Mouse (Mus musculus) liver, embryonic 11.5 days (tissue): ENCODE measurements around the gene Trem2. TPM values are rescaled to one million over a fixed set of nuclear protein-coding genes. Genes with fewer than 3 reads are reported as not detected.

Experiments
- ATAC-seq: fragments of 200-750 bp; cut with Nextera tagmentation; replicated peaks from 2 replicates; pipeline ENCODE4 v1.8.0; 2017; ENCODE audit warnings: moderate number of reproducible peaks, mild to moderate bottlenecking, moderate TSS enrichment, moderate library complexity; ENCODE audit not compliant: low FRiP score
- DNase-seq: peaks from one replicate; pipeline ENCODE4 v3.0.0-alpha.2; 2017; ENCODE audit warnings: low spot score
- H3K27ac ChIP-seq: fragments of 300-500 bp; sonication (generic); 2 replicates; pipeline ENCODE4 v1.5.1; 2014; ENCODE audit warnings: mild to moderate bottlenecking, low read depth, low read length, control low read depth
- H3K27me3 ChIP-seq: fragments of 300-500 bp; sonication (generic); replicated peaks from 2 replicates; pipeline ENCODE4 v1.6.1; 2014; ENCODE audit warnings: low read length, mixed read lengths; ENCODE audit not compliant: control insufficient read depth, insufficient read depth
- H3K36me3 ChIP-seq: fragments of 300-500 bp; sonication (generic); 2 replicates; pipeline ENCODE4 v1.6.1; 2014; ENCODE audit warnings: mild to moderate bottlenecking, low read length, moderate library complexity, mixed read lengths; ENCODE audit not compliant: control insufficient read depth, insufficient read depth
- H3K4me1 ChIP-seq: fragments of 300-500 bp; sonication (generic); replicated peaks from 2 replicates; pipeline ENCODE4 v1.6.1; 2014; ENCODE audit warnings: low read length, mixed read lengths; ENCODE audit not compliant: control insufficient read depth, insufficient read depth
- H3K4me2 ChIP-seq: fragments of 300-500 bp; sonication (generic); 2 replicates; pipeline ENCODE4 v1.6.1; 2014; ENCODE audit warnings: mild to moderate bottlenecking, control low read depth, moderate library complexity
- H3K4me3 ChIP-seq: fragments of 300-500 bp; sonication (generic); 2 replicates; pipeline ENCODE4 v1.5.1; 2014; ENCODE audit warnings: low read depth, low read length, control low read depth
- H3K9ac ChIP-seq: fragments of 300-500 bp; sonication (generic); 2 replicates; pipeline ENCODE4 v1.6.1; 2014; ENCODE audit warnings: low read depth, low read length, control low read depth
- H3K9me3 ChIP-seq: fragments of 300-500 bp; sonication (generic); 2 replicates; pipeline ENCODE4 v1.6.1; 2016; ENCODE audit warnings: low read length, inconsistent platforms, mixed read lengths; ENCODE audit not compliant: control insufficient read depth
- WGBS: fragments of 180-500 bp; shearing (Covaris S2); extraction: QIAGEN DNeasy Blood & Tissue Kit; methylation state at CpG from one replicate; pipeline ENCODE4 v1.1.7; 2014; 5-methylcytosine and 5-hydroxymethylcytosine counted together
- polyA plus RNA-seq: library from polyadenylated mRNA; unstranded; fragments of >200 nt; fragmentation: Nextera tagmentation; extraction: Ambion mirVana; gene quantifications from 2 replicates; pipeline ENCODE4 v1.2.1, GENCODE M21; 2014

Trem2 gene
- polyA plus RNA-seq, 1 experiment from 2014 or later = 4.7 TPM

GRCm38 (mm10) chr17:48355822-48356221 is 9.6 kb downstream of the Trem2 start:
- Histone ChIP-seq H3K4me1 (peaks cover 7% of the 10 kb centered on the region), H3K36me3 (no peaks in the 10 kb centered on the region), H3K27me3 (no peaks in the 10 kb centered on the region), H3K9me3 (no peaks in the 10 kb centered on the region), H3K9ac (no peak overlapping the region), H3K4me2 (no peak overlapping the region), H3K27ac (no peak overlapping the region), H3K4me3 (no peak overlapping the region)
- DNase-seq (no peak), ATAC-seq (no peak)
- 86% methylated on average over 3 of the region's 3 CpGs for WGBS

GRCm38 (mm10) chr17:48357892-48358291 is 11.7 kb downstream of the Trem2 start:
- H3K27me3 ChIP-seq = no peaks in the 10 kb centered on the region
- no peak overlapping the region for H3K9ac ChIP-seq
- H3K27ac ChIP-seq = no peak overlapping the region
- WGBS = 40% methylated on average over 2 of the region's 2 CpGs
- peaks cover 15% of the 10 kb centered on the region for H3K4me1 ChIP-seq
- DNase-seq = no peak
- no peak overlapping the region for H3K4me2 ChIP-seq
- no peak for ATAC-seq
- no peaks in the 10 kb centered on the region for H3K9me3 ChIP-seq
- no peaks in the 10 kb centered on the region for H3K36me3 ChIP-seq
- H3K4me3 ChIP-seq = no peak overlapping the region

DNA sequence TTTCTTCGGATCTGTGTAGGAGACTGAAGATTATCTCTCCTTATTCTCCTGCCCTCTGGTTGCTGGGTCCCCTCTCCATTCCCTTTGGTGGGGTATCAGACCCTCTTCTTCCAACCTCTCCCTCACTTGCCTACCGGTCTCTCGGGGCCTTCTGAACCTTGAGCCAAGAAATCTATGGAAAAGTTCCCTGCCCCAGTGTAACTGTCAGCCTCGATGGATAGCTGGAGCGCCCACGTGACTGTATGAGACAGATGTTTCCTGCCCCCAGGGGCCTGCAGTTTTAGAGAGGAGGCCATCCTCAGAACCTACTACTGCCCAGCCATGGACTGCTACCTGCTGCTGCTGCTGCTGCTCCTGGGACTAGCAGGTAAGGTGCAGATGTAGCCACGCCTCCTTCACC is 13.4 kb downstream of the Trem2 start, which contains the start of gene Treml1:
TSS of gene Treml1 (plus strand) at position 301 of the 400 bp plus-strand sequence.
- Histone ChIP-seq H3K4me2 (peak within 1 kb of the TSS; percentile 54), H3K9me3 (no peaks in the 10 kb centered on the region), H3K4me1 (peaks cover 32% of the 10 kb centered on the region), H3K9ac (peak within 1 kb of the TSS; percentile 2; the same call in 1 of the 2 replicates), H3K27me3 (no peaks in the 10 kb centered on the region), H3K4me3 (peak within 1 kb of the TSS; percentile 26; the same call in 1 of the 2 replicates), H3K27ac (peak within 1 kb of the TSS; percentile 34; the same call in 1 of the 2 replicates), H3K36me3 (no peaks in the 10 kb centered on the region)
- 42% methylated on average over 7 of the region's 7 CpGs for WGBS
- DNase-seq = no peak
- no peak; the same call in 1 of the 2 replicates for ATAC-seq

DNA sequence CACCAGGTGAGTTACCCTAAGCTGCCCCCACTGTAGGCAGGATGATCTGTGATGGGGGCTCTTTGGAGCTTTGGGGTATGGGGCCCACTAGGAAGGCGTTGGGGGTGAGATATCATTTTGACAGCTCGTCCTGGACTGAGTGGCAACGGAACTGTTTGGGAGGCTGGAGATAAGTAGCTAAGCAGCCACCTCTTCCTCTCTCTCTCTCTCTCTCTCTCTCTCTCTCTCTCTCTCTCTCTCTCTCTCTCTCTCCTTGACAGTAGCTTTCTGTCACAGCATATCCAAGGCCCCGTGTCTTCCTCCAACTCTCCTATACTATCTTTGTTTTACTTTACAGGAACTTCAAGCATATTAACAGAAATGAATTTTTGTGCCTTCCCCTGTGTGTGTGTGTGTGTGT is 14.3 kb downstream of the Trem2 start:
- Histone ChIP-seq H3K4me1 (peaks cover 35% of the 10 kb centered on the region), H3K27ac (peak overlapping the region; percentile 34; the same call in 1 of the 2 replicates), H3K36me3 (no peaks in the 10 kb centered on the region), H3K9me3 (no peaks in the 10 kb centered on the region), H3K4me3 (peak overlapping the region; percentile 26; the same call in 1 of the 2 replicates), H3K4me2 (peak overlapping the region; percentile 54), H3K27me3 (no peaks in the 10 kb centered on the region), H3K9ac (peak overlapping the region; percentile 2; the same call in 1 of the 2 replicates)
- no peak for DNase-seq
- peak; percentile 76 for ATAC-seq
- WGBS = 26% methylated on average over 4 of the region's 4 CpGs

GRCm38 (mm10) chr17:48362346-48362745 is 16.1 kb downstream of the Trem2 start:
- no peaks in the 10 kb centered on the region for H3K27me3 ChIP-seq
- H3K9ac ChIP-seq = no peak overlapping the region
- ATAC-seq (no peak), DNase-seq (no peak)
- H3K4me1 ChIP-seq = peaks cover 35% of the 10 kb centered on the region
- H3K4me3 ChIP-seq = no peak overlapping the region
- no peak overlapping the region for H3K27ac ChIP-seq
- H3K4me2 ChIP-seq = no peak overlapping the region
- no peaks in the 10 kb centered on the region for H3K9me3 ChIP-seq
- WGBS = 56% methylated on average over 3 of the region's 3 CpGs
- H3K36me3 ChIP-seq = no peaks in the 10 kb centered on the region

- H3K9me3 ChIP-seq = no peaks in the 10 kb centered on the region
- H3K4me1 ChIP-seq = peaks cover 35% of the 10 kb centered on the region
- H3K27ac ChIP-seq = no peak overlapping the region
- no peak for ATAC-seq
- 88% methylated on average over 8 of the region's 8 CpGs for WGBS
- peak overlapping the region; percentile 24; the same call in 1 of the 2 replicates for H3K4me2 ChIP-seq
- H3K4me3 ChIP-seq = no peak overlapping the region
- no peaks in the 10 kb centered on the region for H3K36me3 ChIP-seq
- DNase-seq = no peak
- no peaks in the 10 kb centered on the region for H3K27me3 ChIP-seq
- no peak overlapping the region; the same call in 1 of the 2 replicates for H3K9ac ChIP-seq
These were observed 16.8 kb downstream of the Trem2 start for GRCm38 (mm10) chr17:48362966-48363365.

DNA sequence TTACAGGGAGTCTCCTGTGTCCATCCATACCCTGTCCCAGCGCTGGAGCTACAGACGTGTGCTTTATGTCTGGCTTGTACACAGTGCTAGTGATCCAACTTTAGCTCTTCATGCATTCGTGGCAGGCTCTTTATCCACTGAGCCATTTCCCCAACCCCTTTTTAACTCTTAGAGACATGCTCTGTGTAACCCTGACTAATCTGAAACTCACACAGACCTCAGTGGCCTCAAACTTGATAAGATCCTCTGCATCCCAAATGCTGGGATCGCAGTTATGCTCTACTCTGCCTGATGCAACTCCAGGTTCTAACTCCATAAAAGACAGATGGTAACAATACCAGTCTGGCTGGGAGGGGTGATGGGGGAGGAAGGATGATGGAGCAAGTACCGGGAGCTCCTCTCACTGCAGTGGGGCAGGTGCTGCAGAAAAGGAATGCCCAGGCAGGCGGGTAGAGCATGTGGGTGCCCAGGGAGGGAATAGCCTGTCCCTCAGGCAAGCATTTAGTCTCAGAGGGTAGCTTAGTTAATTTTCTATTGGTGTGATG is 17.3 kb downstream of the Trem2 start:
- no peak overlapping the region for H3K27ac ChIP-seq
- H3K27me3 ChIP-seq = no peaks in the 10 kb centered on the region
- H3K4me2 ChIP-seq = peak overlapping the region; percentile 24; the same call in 1 of the 2 replicates
- DNase-seq (no peak), ATAC-seq (peak; percentile 37)
- no peak overlapping the region; the same call in 1 of the 2 replicates for H3K9ac ChIP-seq
- 51% methylated on average over 6 of the region's 6 CpGs for WGBS
- H3K9me3 ChIP-seq = no peaks in the 10 kb centered on the region
- peaks cover 35% of the 10 kb centered on the region for H3K4me1 ChIP-seq
- no peak overlapping the region for H3K4me3 ChIP-seq
- H3K36me3 ChIP-seq = no peaks in the 10 kb centered on the region

DNA sequence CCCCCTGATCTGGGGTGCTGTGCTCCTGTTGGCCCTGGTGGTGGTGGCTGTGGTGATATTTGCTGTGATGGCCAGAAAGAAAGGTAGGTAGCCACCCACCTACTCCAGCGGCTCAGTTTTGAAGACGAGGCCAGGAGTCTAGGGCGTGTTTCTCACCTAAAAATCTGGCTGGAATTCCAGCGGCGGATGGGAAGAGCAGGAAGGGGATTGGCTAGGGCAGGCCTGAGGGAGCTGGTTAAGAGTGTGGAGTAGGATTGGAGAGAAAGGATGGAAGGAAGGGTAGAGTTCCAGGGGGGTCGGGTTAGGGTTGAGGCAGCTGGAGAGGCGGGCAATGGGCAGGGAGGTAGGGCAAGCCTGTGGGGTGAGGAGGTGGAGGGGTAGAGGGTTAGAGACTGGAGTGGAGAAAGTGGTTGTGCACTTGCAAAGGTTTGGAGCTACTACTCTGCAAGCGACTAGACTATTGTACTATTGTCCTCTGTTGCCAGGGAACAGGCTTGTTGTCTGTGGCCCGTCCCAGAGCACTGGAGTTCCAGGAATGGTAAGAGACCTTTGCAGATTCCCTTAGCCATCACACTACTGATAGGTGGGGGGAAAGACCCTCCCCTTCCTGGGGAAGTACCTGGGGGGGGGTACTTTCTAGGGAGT is 19.4 kb downstream of the Trem2 start:
- no peaks in the 10 kb centered on the region for H3K27me3 ChIP-seq
- WGBS = 85% methylated on average over 9 of the region's 9 CpGs
- H3K9ac ChIP-seq = no peak overlapping the region
- H3K4me1 ChIP-seq = peaks cover 28% of the 10 kb centered on the region
- H3K4me3 ChIP-seq = no peak overlapping the region
- no peak for DNase-seq
- H3K36me3 ChIP-seq = no peaks in the 10 kb centered on the region
- no peak overlapping the region for H3K27ac ChIP-seq
- no peak for ATAC-seq
- H3K4me2 ChIP-seq = no peak overlapping the region
- no peaks in the 10 kb centered on the region for H3K9me3 ChIP-seq

DNA sequence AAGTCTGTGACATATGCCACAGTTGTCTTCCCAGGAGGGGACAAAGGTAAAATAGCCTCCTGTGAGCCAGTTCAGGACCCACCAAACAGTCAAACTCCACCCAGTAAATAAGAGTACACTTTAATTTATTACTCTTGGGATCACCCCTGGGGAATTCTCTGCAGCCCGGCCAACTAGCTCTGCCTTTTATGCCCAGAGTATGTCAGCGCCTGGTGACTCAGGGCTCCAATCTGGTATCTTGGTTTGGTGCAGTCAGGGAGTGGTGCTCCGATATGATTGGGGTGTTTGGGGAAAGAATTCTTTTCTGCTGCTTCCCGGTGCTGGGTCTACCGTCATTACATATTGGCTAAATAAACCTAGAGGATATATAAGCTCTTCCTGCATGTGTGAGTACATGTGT is 20.6 kb downstream of the Trem2 start:
- ATAC-seq = no peak
- WGBS = 84% methylated on average over 5 of the region's 5 CpGs
- no peaks in the 10 kb centered on the region for H3K9me3 ChIP-seq
- H3K27me3 ChIP-seq = no peaks in the 10 kb centered on the region
- H3K4me1 ChIP-seq = peaks cover 24% of the 10 kb centered on the region
- DNase-seq = no peak
- H3K4me2 ChIP-seq = no peak overlapping the region
- no peak overlapping the region for H3K4me3 ChIP-seq
- no peak overlapping the region for H3K27ac ChIP-seq
- H3K9ac ChIP-seq = no peak overlapping the region
- H3K36me3 ChIP-seq = no peaks in the 10 kb centered on the region
